Mouse (Mus musculus) granulocyte monocyte progenitor cell, adult 5-6 weeks (primary cell): ENCODE measurements at regions not wholly inside any gene's neighbourhood (a gene's known extent, or its start where the extent isn't known, plus 50 kb on each side); places are given as distances from the start of the nearest gene placed in this dataset.
"Not testable (repeated sequence)": the region's sequence is repeated elsewhere in the genome, so short reads cannot be mapped to it uniquely, and the experiment has no call there.

Experiments used
- ATAC-seq: replicated peaks from 2 replicates; pipeline ENCODE4 v1.8.0; 2016; ENCODE audit warnings: mild to moderate bottlenecking, moderate TSS enrichment, inconsistent platforms; ENCODE audit not compliant: poor library complexity, severe bottlenecking

DNA sequence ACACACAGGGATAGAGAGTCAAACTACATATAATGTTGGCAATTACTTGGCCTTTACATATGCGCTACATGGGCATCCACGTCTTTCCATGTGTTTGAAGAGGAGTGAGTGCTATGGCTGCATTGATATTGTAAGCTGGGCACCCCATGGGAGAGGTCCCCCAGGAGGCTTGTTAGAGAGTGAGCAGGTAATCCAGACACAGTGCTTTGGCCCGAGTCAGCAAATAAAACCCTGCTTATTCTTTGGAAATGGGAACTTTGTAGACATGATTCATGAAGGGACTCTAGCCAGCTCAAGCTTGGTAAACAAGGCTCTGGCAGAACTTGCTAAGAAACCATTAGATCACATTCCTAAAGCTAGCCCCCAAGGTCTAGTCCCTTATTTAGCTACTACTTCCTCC is 557.6 kb upstream of the Gm10131 start:
- ATAC-seq, result no peak

DNA sequence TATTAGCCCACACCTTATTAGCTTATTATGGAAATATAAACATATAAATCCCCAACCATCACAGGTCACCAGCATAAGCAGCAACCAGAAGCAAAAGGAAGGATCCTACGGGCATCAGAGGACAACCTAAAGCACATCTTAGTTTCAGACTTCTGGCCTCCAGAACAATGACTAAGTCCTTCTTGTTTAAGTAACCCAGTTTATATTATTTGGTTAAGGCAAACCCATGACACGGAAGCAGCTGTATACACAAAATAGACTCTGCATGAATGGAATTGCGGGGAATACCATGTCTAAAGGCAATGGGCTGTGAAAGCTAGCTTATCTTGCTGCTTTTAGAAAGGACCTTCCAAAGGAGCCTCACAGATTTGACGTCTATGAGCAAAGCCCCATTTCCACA is 552.9 kb upstream of the Gm10131 start:
- ATAC-seq, result no peak

DNA sequence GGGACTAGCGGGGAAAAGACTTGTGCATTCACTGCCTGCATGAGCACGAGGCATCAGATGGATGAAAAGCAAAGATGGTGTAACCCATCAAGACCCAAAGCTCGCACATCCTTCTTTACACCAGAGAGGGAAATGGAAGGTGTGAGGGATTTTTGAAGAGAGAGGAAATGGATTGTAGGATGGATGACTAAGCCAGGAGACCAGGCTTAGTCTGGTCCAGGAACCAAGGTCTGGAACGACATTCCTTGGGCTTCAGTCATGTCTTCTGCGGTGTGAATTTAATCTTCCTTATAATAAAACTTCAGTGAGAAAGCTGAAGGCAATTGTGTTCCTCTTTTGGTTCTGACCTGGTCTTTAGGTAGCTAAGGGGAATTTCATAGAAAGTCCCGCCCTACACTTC is 551.0 kb upstream of the Gm10131 start:
- no peak for ATAC-seq

DNA sequence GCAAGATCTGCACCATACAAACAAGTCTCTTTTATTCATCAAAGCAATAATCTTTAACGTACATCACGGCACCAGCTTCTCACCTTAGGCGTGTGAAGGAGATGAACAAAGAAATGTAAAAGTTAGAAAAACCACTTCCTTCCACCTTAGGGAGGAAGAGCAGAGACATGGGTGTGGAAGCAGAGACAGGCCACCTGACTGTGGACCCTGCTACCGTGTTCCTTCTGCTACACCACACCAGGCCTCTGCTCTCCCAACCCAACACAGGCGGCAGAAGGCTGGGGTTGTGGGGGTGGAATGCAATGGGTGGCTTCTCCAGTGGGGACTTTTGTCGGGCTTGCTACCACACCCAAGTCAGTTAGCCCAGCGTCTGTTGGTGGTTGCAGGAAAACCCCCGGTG is 540.2 kb upstream of the Gm10131 start:
- no peak for ATAC-seq

DNA sequence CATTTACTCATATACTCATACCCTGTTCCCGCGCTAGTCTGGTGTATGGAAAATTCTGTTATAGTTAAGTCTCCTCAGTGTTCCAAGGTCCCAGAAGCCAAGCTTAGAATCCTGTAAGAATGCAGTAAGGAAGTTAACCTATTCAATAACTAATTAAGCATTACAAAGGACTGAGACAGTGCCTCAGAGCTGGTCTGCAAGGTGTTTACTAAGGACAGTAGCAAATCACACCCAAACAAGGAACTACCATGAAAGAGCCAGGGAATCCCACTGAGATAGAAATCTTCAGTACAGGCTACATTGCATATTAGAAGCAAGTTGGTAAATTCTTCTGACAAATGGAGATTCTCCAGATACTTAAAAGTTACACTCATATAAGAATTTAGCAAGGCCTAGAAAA is 516.7 kb upstream of the Gm10131 start:
- ATAC-seq, result not testable (repeated sequence)

DNA sequence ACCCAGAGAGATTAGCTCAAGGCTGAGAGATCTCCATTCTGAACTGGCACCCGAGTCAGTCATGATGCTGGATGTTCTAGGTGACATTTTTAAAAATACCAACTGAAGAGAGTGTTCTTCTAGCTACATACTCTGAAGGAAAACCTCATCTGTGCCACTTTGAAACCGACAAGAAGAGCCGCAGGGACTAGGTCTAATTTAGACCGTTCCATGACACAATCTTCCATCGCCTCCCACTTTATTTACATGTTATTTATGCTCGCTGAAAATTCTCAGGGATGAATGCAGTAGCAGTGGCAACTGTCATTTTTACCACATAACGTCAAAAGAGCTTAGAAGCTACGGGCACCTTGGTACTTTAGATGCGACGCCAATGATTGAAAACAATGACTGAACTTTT is 514.1 kb upstream of the Gm10131 start:
- ATAC-seq, result no peak

DNA sequence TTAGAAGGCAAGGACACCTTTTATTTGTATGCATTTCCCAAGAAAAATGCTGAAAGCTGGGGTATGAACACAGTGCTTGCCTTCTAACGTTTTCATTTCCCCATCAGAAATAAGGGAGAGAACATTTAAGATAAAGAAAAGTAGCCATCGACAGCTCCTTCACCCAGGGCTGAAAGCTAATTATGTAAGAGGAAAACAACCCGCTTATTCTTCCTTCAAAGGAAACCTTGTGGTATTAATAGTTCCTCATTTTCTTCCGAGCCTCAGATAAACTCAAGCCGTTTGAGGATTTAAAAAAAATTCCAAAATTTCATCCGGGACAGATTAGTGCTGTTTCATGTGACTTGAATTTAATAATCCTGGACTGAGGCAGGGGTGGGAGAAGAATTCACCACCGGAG is 512.2 kb upstream of the Gm10131 start:
- peak; percentile 76 for ATAC-seq

DNA sequence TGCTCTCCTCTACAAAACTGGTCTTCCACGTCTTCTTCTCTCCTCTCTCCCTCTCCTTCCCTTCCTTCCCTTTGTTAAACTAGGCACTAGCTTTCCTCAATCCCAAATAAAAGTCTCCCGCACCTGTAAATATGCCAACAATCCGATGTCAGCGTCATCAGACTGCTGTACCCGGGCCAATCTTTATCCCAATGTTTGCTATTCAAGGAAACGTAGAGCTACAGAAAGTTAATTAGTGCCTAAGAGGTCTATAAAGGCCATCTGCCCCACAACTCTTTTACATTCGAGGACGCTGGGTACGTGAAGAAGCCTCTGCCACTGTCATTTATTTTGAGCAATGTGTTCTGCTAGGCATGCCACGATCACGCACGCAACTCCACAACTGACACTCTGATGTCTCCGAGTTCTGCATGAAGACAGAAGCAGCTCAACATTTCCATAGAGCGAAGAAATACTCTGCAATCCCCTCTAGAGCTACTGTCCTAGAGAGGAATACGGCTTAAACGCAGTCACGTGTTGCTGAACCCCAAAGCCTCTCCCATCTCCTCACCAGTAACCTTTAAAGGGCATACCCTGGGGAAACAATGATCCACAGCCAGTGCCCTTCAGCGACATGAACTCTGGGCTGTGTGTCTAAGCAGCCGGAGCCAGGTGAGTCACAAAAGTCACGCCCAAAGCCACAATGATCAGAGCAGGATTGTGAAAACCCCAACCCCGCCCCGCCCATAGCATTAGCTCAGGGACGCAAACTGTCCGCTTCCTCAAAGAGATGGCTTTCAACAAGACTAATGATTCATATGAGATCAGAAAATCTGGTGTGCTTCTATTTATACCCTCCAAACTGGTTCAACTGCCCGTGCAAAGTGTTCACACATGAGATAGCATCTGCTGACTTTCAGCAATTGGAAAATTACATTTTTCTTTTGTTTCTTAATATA is 510.9 kb upstream of the Gm10131 start:
- ATAC-seq, result peak; percentile 89

DNA sequence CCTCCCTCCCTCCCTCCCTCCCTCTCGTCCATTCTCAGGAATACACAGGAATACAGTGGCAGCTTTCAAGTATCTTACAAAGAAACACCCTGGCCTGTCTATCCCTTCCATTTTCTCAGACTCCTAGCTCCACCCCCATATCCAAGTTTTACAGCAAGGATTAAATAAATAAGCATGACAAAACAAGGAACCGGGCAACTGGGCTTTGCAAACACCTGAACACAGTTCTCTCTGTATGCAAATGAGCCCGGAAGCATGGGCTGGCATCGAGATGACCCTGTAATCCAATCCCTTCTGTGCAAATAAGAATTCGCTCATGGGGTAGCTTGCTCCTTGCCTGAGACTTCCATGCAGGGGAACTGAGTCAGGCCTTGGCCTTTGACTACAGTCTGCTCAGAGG is 506.5 kb upstream of the Gm10131 start:
- ATAC-seq, result no peak

DNA sequence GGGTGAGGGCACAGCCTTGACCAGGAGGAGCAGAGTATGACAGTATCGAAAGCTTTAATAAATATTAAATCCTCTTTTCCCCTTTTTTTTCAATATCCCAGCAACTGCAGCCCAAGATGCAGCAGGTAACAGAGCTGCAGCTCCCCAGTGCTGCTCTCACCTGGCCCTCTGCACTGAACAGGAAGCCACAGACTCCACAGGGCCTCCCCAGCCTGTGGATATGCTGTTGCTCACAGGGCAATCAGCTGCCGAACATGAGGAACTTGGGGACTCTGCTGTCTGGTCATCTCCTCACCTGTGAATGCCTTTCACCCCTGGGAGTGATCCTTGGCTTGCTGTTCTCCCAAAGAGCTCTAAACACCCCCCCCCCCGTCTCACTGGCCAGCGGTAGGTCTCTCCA is 503.4 kb upstream of the Gm10131 start:
- ATAC-seq, result peak; percentile 12; the same call in 1 of the 2 replicates

DNA sequence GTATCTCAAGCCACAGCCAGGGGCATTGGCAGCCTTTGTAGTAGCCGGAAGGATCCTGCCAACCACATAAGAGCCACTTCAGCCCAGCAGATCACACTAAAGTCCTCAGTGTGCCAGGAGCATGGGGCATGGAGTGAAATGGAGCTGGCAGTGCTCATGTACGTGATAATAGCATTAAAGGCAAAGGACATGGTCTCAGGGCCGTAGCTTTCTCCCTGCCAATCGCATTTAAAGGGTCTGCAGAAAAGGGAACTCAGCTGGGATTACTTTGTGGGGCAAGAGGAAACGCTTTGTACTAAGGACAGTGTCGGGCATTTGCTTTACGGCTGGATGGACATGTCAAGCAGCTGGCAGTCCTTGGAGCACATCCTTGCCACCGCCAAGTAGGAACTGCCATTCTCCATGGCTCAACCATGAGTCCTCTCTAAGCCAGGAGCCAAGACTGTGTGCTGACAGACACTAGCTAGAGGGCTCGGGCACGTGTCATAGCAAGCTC is 502.5 kb upstream of the Gm10131 start:
- peak; percentile 89 for ATAC-seq

DNA sequence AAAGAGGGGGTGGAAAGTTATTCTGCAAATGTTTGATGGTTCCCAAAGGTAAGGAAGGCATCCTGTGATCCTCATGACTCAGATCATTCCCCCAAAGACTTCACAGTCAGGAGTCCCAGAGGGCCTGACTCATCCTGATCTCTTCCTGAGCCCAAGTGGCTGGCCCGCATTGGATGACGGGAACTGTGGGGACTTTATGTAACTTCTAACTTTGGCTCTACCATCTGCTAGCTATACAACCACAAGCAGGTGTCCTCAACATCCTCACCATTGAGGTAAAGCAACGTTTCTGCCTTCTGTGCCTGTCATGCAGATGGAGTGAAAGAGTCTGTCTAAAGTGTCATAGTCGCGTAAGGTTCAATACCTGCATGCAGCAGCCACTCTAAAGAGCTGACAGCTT is 501.6 kb upstream of the Gm10131 start:
- no peak for ATAC-seq

DNA sequence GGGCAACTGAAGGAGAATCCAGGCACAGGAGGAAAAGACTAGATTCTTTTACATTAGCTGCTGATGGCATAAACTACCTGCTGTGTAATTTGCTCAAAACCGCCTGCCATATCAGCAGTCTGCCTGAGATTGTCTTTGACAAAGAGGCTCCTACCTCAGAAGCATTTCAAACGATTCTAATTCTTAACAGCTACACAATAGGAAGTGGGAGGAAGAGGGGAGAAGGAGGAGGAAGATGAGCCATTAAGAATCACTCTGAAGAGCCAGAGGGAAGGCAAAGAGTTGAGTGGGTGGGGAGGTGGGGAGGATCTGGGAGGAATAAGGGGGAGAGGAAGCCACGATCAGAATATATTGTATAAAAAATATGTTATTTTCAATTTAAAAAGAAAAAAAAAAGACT is 500.9 kb upstream of the Gm10131 start:
- no peak for ATAC-seq

DNA sequence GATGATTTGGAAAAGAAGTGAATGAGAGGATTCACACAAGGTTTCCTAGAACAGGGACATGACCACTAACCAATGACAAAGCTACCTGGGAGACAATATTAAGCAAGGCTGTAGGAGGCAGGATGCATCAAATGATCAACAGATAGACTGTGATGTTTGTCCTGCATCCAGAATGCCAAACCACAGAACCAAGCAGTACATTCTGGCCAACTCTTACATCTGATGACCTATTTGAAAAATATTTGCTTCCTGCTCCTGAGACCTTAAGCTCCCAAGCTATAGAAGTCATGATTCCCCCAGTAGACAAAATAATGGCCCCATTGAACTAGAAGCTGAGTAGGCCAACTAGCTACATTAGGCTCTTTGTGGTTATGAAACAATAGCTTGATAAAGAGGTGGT is 498.6 kb upstream of the Gm10131 start:
- no peak for ATAC-seq

DNA sequence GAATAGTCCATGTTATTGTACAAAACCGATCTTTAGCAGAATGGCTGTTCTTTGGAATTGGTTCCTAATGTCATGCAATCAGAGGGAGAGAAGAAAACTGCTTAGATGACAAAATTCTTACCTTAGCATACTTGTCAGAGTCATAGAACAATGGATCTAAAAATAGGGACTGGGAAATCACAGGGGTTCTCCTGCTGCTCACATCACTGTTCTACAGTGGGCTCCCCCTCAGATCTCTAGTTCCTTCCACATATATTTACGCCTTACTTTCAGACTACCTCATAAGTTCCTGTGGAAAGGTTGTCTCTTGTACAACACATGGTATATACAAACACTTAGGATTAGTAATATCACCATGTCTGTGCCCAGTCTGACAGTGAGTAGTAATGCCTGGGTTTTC is 495.9 kb upstream of the Gm10131 start:
- ATAC-seq, result no peak

DNA sequence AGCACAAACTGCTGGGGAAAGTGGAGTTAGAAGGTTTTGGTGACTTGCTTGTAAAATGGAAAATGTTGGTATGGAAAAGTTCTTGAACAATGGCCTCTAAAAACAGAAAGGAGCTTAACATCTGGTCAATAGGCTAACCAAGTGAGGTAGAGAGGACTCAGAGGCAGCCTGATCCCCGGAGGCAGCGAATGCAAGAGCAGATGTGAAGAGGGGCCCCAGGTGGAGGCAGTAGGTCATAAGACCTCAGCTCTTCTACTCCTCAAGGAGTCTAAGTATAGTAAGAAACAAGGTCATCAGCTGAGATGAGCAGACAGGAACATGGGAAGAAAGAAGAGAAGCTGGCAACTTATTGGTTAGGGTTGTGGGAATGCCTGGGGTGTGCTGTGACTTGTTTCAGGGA is 493.5 kb upstream of the Gm10131 start:
- ATAC-seq, result no peak

DNA sequence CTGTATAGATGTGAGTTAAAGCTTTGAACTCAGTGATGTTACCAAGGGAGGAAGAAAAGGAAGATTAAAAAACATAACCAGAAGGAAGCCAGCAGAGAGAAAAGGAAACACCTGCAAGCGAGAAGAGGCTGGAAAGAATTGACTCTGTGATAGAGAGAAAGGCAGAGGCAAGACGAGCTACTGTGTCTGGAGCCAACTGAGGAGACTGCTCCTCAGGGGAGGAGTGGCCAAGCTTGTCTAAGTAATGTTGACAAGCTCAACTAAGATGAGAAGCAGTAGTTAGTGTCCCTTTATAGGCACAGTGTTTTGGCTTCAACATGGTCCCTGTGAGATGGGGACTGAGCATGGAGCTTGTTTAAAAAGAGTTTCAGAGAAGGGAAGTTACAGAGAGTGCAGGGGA is 493.0 kb upstream of the Gm10131 start:
- ATAC-seq, result no peak

DNA sequence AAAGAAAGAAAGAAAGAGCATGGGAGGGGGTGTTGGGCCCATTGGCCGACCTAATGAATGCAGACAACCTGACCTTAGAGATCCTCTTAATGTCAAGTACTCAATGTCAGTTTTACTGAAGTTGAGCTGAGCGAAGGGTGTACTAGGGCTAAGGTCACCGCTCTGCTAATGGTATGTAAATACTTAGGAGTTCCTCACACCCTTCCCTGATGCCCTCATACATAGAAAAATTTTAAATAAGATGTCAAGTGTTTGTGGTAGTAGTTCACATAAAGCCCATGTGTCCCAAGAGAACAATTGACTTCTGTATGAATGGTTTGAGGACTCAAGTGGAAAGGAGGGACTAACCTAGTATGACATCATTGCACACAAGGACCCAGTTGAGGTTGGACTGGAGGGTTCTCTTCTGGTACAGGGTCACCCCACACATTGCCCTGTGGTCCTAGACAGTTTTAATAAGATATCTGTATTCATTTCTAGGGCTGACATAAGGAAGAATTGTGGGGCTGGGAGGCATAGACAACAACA is 490.0 kb upstream of the Gm10131 start:
- ATAC-seq, result no peak

DNA sequence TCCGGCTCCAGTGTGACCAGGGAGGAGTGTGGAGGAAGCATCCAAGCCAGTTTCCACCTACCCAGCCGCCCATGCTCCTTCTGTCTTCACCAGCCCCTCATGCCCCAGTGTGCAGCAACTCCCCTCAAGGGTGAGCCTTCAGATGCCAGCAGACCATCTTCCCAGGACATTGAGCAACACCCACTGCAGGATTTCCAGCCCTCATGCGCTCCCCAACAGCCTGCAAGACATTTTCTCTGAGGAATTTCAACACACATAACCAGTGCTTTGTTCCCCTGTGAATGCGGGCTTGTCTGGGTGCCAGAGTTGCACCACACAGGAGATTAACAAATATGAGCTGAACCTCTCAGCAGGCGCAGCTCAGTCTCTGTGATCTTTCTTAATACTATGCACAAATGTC is 489.3 kb upstream of the Gm10131 start:
- ATAC-seq, result peak; percentile 96

DNA sequence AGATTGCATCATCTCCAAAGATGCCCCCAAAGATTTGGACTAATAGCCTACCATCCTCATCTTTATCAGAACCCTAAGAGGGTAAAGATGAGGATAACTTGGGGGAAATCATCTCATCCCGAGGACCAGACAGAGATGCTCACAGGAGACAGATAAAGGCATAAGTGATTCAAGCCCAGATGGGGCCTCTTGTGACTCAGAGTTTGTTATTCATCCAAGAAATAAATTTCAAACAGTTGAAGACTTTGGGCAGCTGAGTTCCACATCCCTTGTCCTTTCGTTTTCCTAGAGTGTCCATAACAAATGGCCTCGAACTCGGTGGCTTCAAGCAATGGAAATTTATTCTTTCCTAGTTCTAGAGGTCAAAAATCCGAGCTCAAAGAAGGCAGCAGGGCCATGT is 485.1 kb upstream of the Gm10131 start:
- no peak for ATAC-seq

DNA sequence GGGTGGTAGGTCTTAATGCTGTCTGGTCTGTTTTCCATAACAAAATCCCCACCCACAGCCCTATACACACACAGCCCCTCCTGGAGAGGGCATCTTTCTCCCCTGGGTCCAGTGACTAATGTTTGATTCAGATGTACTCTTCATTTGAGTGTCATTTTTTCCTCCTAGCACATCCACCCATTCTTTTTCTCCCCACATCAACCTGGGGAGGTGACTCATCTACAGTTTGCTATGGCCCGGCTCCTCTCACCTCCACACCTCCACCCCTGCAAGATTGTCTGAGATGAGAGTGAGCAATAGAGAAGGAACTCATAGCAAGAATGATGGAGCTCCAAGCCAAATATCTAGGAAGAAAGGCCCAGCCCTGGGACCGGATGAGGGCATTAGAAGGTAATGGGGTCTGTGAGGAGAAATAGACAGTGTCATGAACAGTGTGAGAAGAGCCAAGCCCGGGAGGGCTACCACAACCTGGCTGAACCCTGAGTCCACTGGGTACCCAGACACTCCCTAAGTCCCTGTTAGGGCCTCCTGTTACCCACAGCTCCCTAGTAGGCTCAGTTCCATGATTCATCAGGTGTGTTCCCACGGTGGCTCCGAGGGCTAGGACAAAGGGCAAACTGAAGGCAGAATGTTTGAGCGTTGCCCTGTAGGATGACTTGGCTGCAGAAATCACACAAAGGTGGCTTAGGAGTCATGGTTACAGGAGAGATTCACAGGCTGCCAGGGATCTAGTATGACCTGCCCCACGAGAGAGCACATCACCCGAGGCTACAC is 479.6 kb upstream of the Gm10131 start:
- no peak for ATAC-seq
